Mouse (Mus musculus) spleen, adult 12 weeks (tissue): ENCODE data around the gene Klhl32.
"Not testable (repeated sequence)": the region's sequence is repeated elsewhere in the genome, so short reads cannot be mapped to it uniquely, and the experiment has no call there.

Experiments
- DNase-seq: peaks from one replicate; pipeline ENCODE4 v3.0.0; 2022; ENCODE audit warnings: low spot score

Gene Klhl32

DNA sequence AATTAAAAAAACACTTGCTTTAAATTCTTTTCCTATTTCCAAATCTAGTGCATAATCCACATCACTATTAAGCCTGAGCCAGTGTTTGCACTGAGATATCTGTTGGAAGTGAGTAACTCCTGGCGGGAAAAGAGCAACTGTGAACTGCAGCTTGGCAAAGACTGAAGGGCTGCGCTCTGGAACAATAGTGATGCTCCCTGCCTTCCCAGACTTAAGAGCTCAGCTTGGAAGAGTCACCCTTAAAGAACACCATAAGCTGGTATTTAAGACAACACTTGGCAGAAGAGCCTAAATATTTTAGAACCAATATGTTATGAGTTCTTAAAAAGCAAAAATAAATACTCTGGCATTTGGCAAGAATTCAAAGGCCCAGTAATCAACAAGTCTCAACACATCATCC is 55.7 kb downstream of the Klhl32 start:
- DNase-seq, result no peak

DNA sequence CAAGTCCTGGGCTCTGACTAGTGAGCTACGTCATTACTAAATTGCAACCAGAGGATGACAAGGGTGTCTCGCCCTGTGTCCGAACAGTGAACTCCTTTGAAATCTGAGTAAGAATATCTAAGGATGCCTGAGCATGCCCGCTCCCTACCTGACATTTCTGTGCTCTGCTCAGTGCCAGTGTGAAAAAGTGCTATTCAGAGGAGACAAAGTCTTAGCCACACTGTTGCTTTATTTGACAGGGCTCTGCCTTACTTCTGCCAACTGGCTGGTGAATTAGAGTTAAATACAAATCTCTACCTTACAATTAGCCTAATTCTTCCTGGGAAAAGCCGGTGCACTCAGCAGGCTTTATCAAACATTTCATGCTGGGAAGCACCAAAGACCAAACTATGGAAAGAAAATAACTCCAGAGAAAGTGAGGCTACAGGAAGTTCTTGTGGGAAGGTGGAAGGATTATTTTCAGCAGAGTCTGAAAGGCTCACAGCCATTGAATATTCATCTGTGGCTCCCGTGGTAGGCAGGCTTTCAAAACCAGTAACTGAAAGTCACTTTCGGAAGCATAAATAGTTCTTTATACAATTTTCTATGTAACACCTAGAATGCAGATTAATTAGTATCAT is 57.1 kb downstream of the Klhl32 start:
- DNase-seq, result no peak

DNA sequence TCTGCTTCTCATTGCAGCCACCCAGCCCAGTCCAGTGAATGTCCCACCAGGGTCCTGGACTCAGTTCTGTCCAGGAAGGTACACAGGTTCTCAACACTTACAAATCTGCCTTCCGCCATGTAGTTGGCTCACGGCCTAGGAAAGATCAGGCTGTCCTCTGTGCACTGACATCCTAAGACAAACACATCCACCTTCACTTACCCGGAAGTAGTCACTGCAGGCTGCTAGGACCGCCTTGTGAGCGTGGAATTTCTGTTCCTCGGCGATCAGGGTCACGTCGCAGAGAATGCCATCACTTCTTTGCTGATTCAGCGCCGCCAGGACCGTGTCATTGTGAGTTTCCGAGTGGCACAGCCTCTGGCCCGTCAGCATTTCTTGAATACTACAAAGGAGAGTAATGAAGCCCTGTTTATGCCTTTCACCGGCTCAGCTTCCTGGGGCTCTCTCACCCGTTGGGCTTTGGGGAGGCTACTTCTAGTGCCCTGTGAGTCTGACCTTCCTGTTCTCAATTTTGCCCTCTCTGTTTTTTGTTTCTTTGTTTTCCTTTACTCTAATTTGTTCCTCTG is 58.4 kb downstream of the Klhl32 start:
- DNase-seq, result no peak

DNA sequence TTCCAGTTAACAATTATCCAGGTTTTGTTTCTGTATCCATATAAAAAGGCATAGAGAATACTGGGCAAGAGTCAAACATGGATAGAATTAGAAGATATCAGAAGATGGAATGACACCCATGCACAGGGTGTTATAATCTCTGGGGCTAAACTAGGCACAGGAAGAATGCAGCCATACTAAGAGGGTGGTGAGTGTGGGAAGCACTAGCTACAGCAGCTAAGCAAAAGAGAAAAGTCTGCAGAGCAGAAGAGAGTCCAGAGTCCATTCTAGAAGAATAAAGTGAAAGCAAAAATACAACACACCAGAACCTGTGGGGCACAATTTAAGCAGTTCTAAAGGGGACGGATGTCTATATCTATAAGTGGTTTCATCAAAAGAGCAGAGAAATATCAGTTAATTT is 61.6 kb downstream of the Klhl32 start:
- no peak for DNase-seq

DNA sequence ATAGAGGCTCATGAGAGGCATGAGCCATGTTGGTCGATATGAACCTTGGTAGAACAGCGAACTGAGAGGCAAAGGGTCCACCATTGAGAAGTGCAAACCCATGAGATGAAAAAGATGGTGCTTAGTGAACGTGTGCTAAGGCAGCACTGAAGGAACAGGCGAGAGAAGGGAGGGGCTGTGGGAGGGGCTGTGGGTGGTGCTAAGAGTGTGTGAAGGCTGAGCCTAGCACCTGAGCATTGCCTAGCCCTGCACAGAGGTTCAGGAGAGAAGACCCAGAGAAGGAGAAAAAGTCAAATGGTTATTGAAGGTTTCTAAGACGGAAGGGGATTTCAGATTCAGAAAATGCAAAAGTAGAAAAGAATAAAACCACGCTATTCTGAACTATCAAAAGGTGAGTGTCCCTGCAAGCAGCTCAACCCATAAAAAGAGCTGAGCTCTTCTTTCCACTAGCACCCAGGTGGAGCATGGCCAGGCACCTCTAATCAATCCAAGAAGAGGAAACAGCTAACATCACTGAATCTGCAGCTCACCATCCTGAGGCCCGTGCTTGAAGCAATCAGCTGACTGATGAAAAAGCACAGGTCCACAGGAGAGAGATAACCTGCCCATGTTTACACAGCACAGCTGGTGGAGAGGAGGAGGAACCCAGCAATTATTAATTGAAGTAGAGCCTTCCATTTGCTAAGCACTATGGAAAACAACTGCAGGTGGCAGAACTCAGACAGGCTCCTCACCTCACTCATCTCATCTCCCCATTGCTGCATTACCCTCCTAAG is 65.0 kb downstream of the Klhl32 start:
- DNase-seq, result no peak

DNA sequence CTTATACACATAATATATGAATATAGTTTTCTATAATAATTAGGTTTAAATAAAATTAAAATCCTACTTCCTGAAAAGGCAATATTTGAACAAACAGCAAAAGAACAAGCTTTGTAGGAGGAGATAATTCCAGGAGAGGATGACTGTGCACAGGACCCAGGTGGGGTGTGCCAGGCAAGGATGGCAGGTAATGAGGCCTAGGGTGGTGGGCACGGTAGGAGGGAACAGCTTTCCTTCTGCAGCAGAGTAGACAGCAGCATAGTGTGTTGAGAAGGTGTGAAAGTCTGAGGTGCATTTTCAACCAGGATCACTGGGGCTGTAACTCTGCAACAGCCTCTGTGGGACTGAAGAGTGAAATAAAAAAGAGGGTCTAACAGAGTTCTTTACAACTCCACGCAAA is 85.0 kb downstream of the Klhl32 start:
- DNase-seq, result no peak

DNA sequence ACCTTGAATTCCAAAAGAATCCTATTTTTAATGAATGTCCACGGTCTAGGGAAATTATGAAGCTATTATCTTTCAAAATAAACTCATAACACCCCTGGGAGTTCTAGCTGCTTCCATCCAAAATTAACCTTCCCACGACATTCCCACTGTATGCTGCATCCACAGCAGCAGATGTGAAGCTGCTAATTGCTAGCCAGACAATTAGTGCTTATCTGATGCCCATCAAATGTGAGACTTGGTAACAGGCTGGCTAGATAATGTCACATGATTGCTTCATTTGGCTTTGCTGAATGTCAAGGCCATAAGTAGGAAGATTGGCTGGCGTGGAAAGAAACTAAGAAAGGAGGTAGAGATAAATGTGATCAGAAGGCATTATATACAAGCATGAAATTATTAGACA is 85.5 kb downstream of the Klhl32 start:
- no peak for DNase-seq

DNA sequence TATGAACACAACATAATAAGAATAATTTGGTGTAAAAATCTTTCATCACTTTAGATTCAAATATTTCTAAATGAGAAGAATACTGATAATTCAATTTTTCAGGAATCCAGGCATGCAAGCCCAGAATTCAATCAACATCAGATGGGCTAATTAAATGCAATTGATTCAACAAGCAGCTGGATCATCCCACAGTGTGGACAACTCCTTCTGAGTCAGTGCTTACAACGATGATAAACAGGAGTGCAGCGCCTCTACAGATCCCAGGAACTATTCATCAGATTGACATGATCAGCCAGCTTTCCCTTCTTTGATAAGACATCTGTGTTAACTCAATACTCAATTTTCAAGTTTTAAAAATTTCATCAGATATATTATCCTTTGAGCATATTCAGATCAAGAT is 86.4 kb downstream of the Klhl32 start:
- DNase-seq, result no peak

DNA sequence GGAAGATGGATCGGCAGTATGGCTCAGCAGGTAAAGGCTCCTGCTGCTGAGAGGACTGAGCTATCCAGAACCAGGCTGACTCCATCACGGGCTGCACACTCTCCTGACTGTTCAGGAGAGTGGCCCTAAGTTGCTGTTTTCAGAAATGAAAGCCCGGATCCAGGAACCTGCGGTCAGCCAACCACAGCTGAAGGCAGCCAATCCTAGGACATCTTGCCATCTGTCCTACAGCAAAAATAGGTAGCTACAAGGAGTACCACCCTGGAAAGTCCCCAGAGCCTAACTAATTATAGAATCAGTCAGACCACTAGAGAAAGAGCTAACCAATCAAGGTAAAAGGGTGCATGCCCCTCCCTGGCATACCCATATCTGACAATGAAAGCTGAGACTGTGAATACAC is 87.5 kb downstream of the Klhl32 start:
- DNase-seq, result no peak

DNA sequence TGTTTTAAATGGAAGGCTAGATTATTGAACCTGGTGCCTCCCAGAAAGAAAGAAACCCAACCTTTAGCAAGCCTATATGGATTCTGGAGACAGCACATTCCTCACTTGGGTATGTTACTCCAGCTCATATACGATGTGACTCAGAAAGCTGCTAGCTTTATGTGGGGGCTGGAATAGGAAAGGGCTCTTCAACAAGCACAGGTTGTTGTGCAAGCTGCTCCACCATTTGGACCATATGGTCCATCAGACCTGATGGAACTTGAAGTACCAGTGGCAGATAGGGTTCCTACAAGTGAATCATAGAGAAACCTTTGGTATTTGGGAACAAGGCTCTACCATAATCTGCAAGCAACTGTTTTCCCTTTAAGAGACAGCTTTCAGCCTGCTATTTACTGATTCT is 92.0 kb downstream of the Klhl32 start:
- no peak for DNase-seq

DNA sequence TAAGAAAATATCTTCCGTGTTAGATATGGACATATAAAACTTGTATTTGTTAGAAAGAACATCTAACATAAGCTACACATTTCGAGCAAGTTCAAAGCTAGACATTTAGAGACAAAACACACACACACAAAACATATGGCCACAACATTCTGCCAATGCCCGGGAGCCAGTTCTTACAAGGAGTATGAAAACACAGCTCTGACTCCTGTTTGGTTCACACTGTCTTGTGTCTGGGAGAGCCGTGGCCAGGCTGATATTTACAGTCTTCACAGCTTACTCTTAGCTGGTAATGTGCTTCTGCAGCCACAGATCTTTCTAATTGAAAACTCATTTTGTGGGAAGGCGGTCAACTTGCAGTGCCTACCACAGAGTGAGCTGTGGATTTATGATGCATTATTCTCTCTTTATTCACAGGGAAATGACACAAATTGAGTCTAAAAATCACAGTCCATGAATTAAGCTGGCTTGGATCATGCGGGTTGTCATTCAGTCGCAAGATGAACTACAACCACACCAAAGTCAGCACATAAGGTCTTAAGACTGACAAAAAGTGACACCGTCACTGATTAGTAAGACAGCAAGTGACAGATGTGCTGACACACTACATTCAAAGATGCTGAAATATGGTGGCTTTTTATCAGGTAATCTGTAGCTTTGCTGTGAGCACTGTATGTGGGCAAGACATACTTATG is 98.3 kb downstream of the Klhl32 start:
- DNase-seq, result no peak

DNA sequence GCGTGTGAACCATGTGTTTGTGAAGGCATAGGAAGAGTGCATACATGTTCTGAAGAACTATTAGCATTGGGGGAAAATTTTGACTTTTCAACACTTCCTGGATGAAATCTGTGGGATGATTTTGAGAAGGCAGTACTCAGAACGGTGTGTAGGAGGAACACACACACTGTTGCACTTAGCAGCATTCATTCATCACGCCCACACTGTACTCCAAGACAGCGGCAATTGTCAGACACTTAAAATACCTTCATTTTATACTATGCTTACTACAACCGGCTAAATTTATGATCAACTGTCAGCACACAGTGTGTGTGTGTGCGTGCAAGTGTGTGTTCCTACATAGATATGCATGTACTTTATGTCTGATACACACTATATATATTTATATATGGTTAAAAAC is 113.8 kb downstream of the Klhl32 start:
- DNase-seq, result no peak

DNA sequence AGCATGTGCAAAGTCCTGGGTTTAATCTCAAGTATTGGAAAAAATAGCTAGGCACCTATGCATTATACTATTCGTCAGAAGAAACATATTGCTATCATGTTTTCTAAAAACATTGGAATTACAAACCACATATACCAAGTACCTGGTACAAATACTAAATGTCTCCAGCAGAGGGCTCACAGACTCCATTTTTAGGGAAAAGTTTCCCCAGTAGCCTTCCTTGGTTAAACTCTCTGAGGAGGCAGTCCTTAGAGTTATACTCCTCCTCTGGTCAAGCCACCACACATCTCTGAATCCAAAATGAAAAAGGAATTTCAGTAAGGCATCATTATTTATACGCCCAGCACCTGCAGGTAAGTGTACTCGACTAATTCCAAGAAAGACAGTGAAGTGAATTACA is 130.1 kb downstream of the Klhl32 start:
- DNase-seq, result no peak

DNA sequence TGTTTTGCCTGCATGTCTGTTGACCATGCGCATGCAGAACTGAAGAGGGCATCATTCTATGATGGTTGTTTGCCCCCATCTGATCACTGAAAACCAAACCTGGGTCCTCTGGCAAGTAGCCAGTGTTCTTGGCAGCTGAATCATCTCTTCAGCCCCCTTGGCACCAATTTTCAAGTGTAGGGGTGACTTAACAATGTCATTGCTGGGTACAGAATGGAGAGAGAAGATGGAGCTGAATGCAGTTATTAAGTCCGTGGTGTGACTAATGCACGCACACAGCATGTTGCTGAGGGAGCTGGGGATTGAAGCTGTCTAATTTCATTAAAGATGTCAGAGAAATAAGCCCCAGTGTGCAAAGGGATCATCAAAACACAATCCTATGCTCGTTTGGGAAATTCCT is 135.4 kb downstream of the Klhl32 start:
- no peak for DNase-seq

DNA sequence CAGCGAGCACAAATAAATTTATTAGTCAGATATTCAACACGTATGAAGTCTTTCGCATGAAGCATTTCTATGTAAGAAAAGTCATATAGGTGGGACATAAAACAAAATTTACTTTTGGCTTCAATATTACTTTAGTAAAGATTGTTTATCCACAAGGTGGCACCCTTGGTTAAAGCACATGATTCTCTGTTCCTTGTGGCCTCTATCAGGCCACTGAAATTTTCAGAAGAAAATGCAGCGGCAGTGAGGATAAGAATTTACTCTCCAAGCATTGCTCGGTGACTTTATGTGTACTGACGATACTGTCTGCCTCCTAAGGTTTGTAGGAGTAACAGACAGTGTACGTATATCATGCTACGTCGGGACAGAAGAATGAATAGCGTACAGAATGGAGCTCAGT is 136.6 kb downstream of the Klhl32 start:
- DNase-seq, result no peak

DNA sequence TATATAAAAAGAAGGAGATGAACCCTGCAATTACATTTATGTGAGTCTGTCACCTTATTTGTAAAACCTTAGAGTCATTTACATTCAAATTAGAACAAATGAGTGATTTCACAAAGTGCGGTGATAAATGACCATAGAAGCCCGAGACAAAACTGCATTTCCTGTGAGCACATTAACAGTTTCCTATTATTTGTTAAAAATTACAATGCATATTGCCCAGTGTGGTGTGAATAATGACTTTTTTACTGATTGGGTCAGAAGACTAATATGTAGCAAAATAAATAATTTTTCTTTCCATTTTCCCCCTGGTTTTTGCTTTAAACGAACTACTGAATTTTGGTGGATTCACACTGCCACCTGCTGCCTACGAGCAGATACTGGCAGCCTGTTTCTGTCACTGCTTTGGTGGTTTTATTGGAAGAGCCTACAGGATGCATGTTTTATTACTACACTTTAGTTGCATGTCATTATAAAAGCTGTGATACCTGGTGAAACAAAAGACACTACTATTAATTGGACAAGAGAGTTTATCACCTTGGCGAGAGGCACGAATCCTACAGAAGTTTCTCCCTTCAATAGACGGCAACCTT is 152.3 kb downstream of the Klhl32 start:
- no peak for DNase-seq

DNA sequence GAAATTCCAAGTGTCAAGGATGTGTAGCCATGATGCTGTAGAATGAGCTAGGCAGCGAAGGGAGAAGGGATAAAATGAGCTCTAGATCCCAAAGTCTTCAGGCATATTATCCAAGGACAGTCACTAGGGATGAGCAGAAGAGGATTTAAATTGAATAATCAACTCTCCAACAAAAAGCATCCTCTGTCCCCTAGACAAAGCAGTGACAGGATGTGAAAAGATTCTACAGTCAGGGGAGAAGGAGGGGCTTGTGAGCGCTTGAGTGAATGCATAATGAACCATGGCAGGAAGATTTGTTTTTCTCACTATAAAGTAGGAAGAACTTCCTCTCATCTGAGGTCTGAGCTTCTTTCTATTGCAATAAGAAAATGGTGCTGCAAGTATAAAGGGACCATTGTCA is 170.8 kb downstream of the Klhl32 start:
- no peak for DNase-seq

DNA sequence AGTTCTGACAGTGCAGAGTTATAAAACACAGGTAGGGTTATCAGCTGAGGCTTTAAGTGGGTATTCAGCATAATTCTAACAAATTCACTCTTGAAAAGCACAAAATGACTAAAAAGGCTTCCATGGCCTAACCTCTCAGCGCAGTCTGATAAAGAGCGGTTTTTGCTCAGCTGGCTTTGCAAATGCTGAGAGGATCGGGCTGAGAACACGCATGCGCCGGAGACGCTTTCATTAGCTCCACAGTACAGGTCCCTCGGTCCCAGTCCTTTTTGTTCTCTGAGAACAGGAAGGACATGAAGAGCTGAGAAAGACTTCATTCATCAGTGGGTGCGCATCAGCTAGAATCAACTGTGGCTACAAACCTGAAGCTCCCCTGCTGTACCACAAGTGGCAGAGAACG is 180.9 kb downstream of the Klhl32 start:
- no peak for DNase-seq

DNA sequence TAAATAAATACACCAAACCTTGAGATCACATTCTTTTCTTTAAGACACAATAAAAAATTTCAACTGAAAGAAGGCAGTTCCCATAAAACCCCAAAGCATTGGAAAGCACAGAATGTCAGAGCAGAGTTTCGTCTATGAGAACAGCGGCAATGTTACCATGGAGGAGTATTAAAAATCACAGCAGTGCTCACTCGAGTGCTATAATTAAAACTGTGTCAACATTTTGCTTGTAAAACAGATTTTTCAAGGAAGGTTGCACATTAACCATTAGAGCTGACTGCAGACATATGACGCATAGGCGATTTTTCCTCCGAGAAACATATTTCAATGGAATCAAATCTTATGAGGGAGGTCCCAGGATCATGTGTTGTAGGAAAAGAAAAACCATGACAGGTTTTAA is 191.7 kb downstream of the Klhl32 start:
- no peak for DNase-seq

DNA sequence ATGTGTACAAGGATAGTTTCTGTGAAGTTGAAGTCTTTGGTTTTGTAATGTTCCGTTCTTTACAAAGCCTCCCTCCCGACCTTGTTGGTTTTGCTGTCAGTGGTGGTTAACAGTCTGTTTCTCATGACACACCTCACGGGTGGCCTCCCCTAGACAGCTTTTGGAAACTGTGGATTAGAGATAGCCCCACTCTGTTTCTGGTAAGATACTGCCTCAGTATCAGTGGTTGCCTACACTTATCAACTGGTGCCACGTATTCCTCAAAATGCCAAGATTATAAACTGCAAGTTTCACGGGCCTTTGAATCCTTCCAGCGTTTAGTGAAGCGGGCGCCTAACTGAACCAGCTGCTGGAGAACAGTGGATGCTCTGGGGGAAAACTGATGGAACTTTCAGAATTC is 206.2 kb downstream of the Klhl32 start:
- not testable (repeated sequence) for DNase-seq

DNA sequence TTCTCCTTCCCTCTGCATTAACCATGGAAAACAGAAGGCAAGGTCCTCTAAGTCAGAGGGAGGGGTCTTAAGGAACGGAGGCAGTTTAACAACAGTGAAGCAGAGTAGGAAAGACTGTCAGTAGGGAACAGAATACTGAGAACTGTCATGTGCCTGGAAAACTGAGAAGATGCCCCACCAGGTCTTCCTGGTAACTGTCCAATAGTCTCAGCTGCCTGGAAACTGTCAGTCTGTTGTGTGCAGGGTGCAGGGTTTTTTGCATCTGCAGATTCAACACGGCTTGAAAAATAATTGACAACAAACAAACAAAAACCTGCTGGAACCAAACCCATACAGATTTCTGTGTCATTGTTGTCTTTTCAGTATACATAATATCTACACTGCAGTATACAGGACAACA is 208.6 kb downstream of the Klhl32 start:
- no peak for DNase-seq

DNA sequence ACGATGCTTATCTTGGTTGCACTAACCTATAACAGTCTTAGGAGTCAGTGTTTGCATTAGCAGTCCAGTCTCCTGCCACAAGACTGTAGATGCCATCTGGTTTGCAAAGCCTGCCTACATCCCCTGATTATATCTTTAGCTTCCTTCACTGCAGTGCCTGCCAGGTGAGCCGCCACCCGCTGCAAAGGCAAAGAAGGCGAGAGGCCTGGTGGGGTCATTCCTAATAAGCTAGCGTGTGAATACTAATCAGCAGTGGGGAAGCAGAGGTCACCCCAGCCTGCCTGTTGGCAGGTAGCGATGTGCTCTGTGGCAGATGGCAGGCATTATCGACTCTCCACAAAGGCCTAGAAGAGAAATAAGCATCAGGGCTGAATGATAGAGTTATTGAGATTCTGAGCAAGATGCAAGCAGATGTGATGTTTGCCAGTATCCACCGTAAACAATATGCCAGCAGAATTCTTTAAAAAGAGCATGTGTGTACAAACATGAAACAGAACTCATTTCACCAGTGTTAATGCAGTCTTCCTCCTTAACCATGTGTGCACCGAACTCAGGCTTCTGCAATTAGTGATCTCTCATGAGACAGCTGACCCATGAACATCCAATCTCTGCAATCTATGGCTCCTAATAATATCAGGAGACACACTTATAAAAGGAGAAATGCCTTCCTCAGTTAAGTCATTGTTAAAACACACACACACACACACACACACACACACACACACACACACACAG is 219.6 kb downstream of the Klhl32 start:
- DNase-seq, result no peak
